Mouse (Mus musculus) hindbrain, embryonic 13.5 days (tissue): ENCODE data around the gene Gsto1. TPM values are rescaled to one million over a fixed set of nuclear protein-coding genes. Genes with fewer than 3 reads are reported as not detected.

Experiments
- ATAC-seq: fragments of 200-750 bp; cut with Nextera tagmentation; 2 replicates; pipeline ENCODE4 v1.8.0; 2017; ENCODE audit warnings: moderate TSS enrichment; ENCODE audit not compliant: low FRiP score
- H3K27ac ChIP-seq: fragments of 300-500 bp; sonication (generic); 2 replicates; pipeline ENCODE4 v1.5.1; 2015; ENCODE audit warnings: inconsistent platforms, mild to moderate bottlenecking, moderate library complexity
- H3K27me3 ChIP-seq: fragments of 300-500 bp; sonication (generic); 2 replicates; pipeline ENCODE4 v1.6.1; 2015; ENCODE audit warnings: mild to moderate bottlenecking, inconsistent platforms
- H3K36me3 ChIP-seq: fragments of 300-500 bp; sonication (generic); 2 replicates; pipeline ENCODE4 v1.6.1; 2015; ENCODE audit warnings: mild to moderate bottlenecking, inconsistent platforms
- H3K4me1 ChIP-seq: fragments of 300-500 bp; sonication (generic); replicated peaks from 2 replicates; pipeline ENCODE4 v1.6.1; 2015; ENCODE audit warnings: inconsistent platforms
- H3K4me2 ChIP-seq: fragments of 300-500 bp; sonication (generic); 2 replicates; pipeline ENCODE4 v1.6.1; 2015; ENCODE audit warnings: inconsistent platforms, mild to moderate bottlenecking, moderate library complexity
- H3K4me3 ChIP-seq: fragments of 300-500 bp; sonication (generic); 2 replicates; pipeline ENCODE4 v1.5.1; 2015; ENCODE audit warnings: mild to moderate bottlenecking, inconsistent platforms
- H3K9ac ChIP-seq: fragments of 300-500 bp; sonication (generic); 2 replicates; pipeline ENCODE4 v1.6.1; 2015; ENCODE audit warnings: mild to moderate bottlenecking, inconsistent platforms
- H3K9me3 ChIP-seq: fragments of 300-500 bp; sonication (generic); 2 replicates; pipeline ENCODE4 v1.6.1; 2016; ENCODE audit warnings: inconsistent platforms
- WGBS: fragments of 180-500 bp; shearing (Covaris S2); methylation state at CpG from one replicate; pipeline ENCODE4 v1.1.7; 2015; 5-methylcytosine and 5-hydroxymethylcytosine counted together
- polyA plus RNA-seq: library from polyadenylated mRNA; unstranded; fragments of >200 nt; fragmentation: Nextera tagmentation; extraction: Ambion mirVana; gene quantifications from 2 replicates; pipeline ENCODE4 v1.2.1, GENCODE M21; 2015

The Gsto1 gene
- polyA plus RNA-seq, 1 experiment from 2014 or later: 117 TPM

GRCm38 (mm10) chr19:47862581-47862980 lies 7.8 kb downstream of the Gsto1 start:
- no peaks in the 10 kb centered on the region for H3K9me3 ChIP-seq
- no peak overlapping the region for H3K4me3 ChIP-seq
- H3K4me2 ChIP-seq: no peak overlapping the region
- no peak overlapping the region for H3K27ac ChIP-seq
- 0 out of 2 replicates have a peak, but pooled peaks cover 5% of the 10 kb centered on the region for H3K27me3 ChIP-seq
- peaks cover 28% of the 10 kb centered on the region for H3K36me3 ChIP-seq
- H3K9ac ChIP-seq: no peak overlapping the region
- H3K4me1 ChIP-seq: peaks cover 19% of the 10 kb centered on the region
- WGBS: 96% methylated on average over 3 of the region's 3 CpGs
- no peak for ATAC-seq

- WGBS: 97% methylated on average over 9 of the region's 9 CpGs
- H3K4me1 ChIP-seq: peaks cover 10% of the 10 kb centered on the region
- no peaks in the 10 kb centered on the region for H3K9me3 ChIP-seq
- H3K27me3 ChIP-seq: peaks cover 5% of the 10 kb centered on the region; the same call in 1 of the 2 replicates
- H3K4me2 ChIP-seq: no peak overlapping the region
- no peak overlapping the region for H3K4me3 ChIP-seq
- ATAC-seq: no peak
- H3K9ac ChIP-seq: no peak overlapping the region
- H3K36me3 ChIP-seq: peaks cover 22% of the 10 kb centered on the region
- H3K27ac ChIP-seq: no peak overlapping the region
These were observed 9.3 kb downstream of the Gsto1 start for GRCm38 (mm10) chr19:47864051-47864450.

- 81% methylated on average over 7 of the region's 7 CpGs for WGBS
- H3K4me2 ChIP-seq: peak overlapping the region; percentile 69
- no peak overlapping the region for H3K27ac ChIP-seq
- H3K4me3 ChIP-seq: peak overlapping the region; percentile 68
- no peak for ATAC-seq
- peaks cover 10% of the 10 kb centered on the region for H3K4me1 ChIP-seq
- peaks cover 8% of the 10 kb centered on the region; the same call in 1 of the 2 replicates for H3K27me3 ChIP-seq
- H3K9me3 ChIP-seq: no peaks in the 10 kb centered on the region
- peak overlapping the region; percentile 85; the same call in 1 of the 2 replicates for H3K9ac ChIP-seq
- H3K36me3 ChIP-seq: peaks cover 19% of the 10 kb centered on the region
These were observed 10.0 kb downstream of the Gsto1 start for GRCm38 (mm10) chr19:47864721-47865120.

- WGBS: under 1% methylated on average over 49 of the region's 49 CpGs
- peak within 1 kb of the TSS; percentile 85 for H3K9ac ChIP-seq
- peak; percentile 100 for ATAC-seq
These were observed 10.7 kb downstream of the Gsto1 start, which contains the start of gene Gsto2 for GRCm38 (mm10) chr19:47865353-47865947. TSS of gene Gsto2 (plus strand) at chr19:47865534.

GRCm38 (mm10) chr19:47867628-47868175 lies 12.9 kb downstream of the Gsto1 start:
- no peak overlapping the region for H3K4me3 ChIP-seq
- no peak for ATAC-seq
- peaks cover 15% of the 10 kb centered on the region; the same call in 1 of the 2 replicates for H3K27me3 ChIP-seq
- H3K36me3 ChIP-seq: peaks cover 3% of the 10 kb centered on the region
- peaks cover 10% of the 10 kb centered on the region for H3K4me1 ChIP-seq
- H3K9me3 ChIP-seq: no peaks in the 10 kb centered on the region
- H3K9ac ChIP-seq: no peak overlapping the region
- no peak overlapping the region for H3K27ac ChIP-seq
- 78% methylated on average over 4 of the region's 4 CpGs for WGBS
- no peak overlapping the region for H3K4me2 ChIP-seq

More at GRCm38 (mm10) chr19:47865353-47865947, 10.7 kb downstream of the Gsto1 start, which contains the start of gene Gsto2:
- Histone ChIP-seq H3K27me3 (peaks cover 13% of the 10 kb centered on the region; the same call in 1 of the 2 replicates), H3K4me3 (peak within 1 kb of the TSS; percentile 68), H3K4me2 (peak within 1 kb of the TSS; percentile 69), H3K27ac (peak within 1 kb of the TSS; percentile 94), H3K4me1 (peaks cover 10% of the 10 kb centered on the region), H3K36me3 (peaks cover 12% of the 10 kb centered on the region), H3K9me3 (no peaks in the 10 kb centered on the region)

GRCm38 (mm10) chr19:47868951-47869350 lies 14.2 kb downstream of the Gsto1 start:
- no peak overlapping the region for H3K4me2 ChIP-seq
- peaks cover 3% of the 10 kb centered on the region; the same call in 1 of the 2 replicates for H3K36me3 ChIP-seq
- H3K9me3 ChIP-seq: no peaks in the 10 kb centered on the region
- H3K27me3 ChIP-seq: peaks cover 15% of the 10 kb centered on the region; the same call in 1 of the 2 replicates
- no peak overlapping the region for H3K27ac ChIP-seq
- H3K4me1 ChIP-seq: peaks cover 10% of the 10 kb centered on the region
- ATAC-seq: no peak
- H3K4me3 ChIP-seq: no peak overlapping the region
- 72% methylated on average over 4 of the region's 4 CpGs for WGBS
- no peak overlapping the region; the same call in 1 of the 2 replicates for H3K9ac ChIP-seq

- H3K9ac ChIP-seq: no peak overlapping the region
- H3K4me3 ChIP-seq: no peak overlapping the region
- H3K4me1 ChIP-seq: peaks cover 8% of the 10 kb centered on the region
- no peaks in the 10 kb centered on the region for H3K9me3 ChIP-seq
- H3K27ac ChIP-seq: no peak overlapping the region
- no peak overlapping the region for H3K4me2 ChIP-seq
- no peak for ATAC-seq
- peaks cover 15% of the 10 kb centered on the region; the same call in 1 of the 2 replicates for H3K27me3 ChIP-seq
- 78% methylated on average over 3 of the region's 3 CpGs for WGBS
- no peaks in the 10 kb centered on the region for H3K36me3 ChIP-seq
These were observed 14.7 kb downstream of the Gsto1 start for GRCm38 (mm10) chr19:47869516-47869915.

GRCm38 (mm10) chr19:47870102-47870666 lies 15.4 kb downstream of the Gsto1 start:
- peaks cover 15% of the 10 kb centered on the region; the same call in 1 of the 2 replicates for H3K27me3 ChIP-seq
- no peak for ATAC-seq
- no peak overlapping the region for H3K4me2 ChIP-seq
- no peak overlapping the region for H3K4me3 ChIP-seq
- no peaks in the 10 kb centered on the region for H3K36me3 ChIP-seq
- no peak overlapping the region for H3K9ac ChIP-seq
- no peak overlapping the region for H3K27ac ChIP-seq
- WGBS: 80% methylated on average over 7 of the region's 7 CpGs
- 0 out of 2 replicates have a peak, but pooled peaks cover 2% of the 10 kb centered on the region for H3K4me1 ChIP-seq
- H3K9me3 ChIP-seq: no peaks in the 10 kb centered on the region

- H3K27me3 ChIP-seq: peaks cover 15% of the 10 kb centered on the region; the same call in 1 of the 2 replicates
- H3K4me2 ChIP-seq: no peak overlapping the region
- no peak overlapping the region for H3K27ac ChIP-seq
- no peaks in the 10 kb centered on the region for H3K4me1 ChIP-seq
- no peaks in the 10 kb centered on the region for H3K9me3 ChIP-seq
- H3K36me3 ChIP-seq: no peaks in the 10 kb centered on the region
- WGBS: 25% methylated on average over 10 of the region's 10 CpGs
- no peak overlapping the region for H3K4me3 ChIP-seq
- no peak for ATAC-seq
- H3K9ac ChIP-seq: no peak overlapping the region
These were observed 16.7 kb downstream of the Gsto1 start for GRCm38 (mm10) chr19:47871515-47871914.

- 82% methylated on average over 15 of the region's 15 CpGs for WGBS
- no peak overlapping the region for H3K4me3 ChIP-seq
- no peak for ATAC-seq
These were observed 21.5 kb downstream of the Gsto1 start for GRCm38 (mm10) chr19:47876252-47876651.

GRCm38 (mm10) chr19:47881538-47881937 lies 26.8 kb downstream of the Gsto1 start:
- ATAC-seq: no peak
- WGBS: 86% methylated on average over 7 of the region's 7 CpGs
- Histone ChIP-seq H3K4me3 (no peak overlapping the region), H3K9me3 (no peaks in the 10 kb centered on the region), H3K4me1 (peaks cover 21% of the 10 kb centered on the region), H3K27me3 (no peaks in the 10 kb centered on the region), H3K4me2 (no peak overlapping the region), H3K27ac (no peak overlapping the region), H3K36me3 (no peaks in the 10 kb centered on the region), H3K9ac (no peak overlapping the region)

More at GRCm38 (mm10) chr19:47876252-47876651, 21.5 kb downstream of the Gsto1 start:
- H3K27ac ChIP-seq: no peak overlapping the region
- H3K4me1 ChIP-seq: peaks cover 5% of the 10 kb centered on the region; the same call in 1 of the 2 replicates
- H3K4me2 ChIP-seq: no peak overlapping the region
- H3K36me3 ChIP-seq: no peaks in the 10 kb centered on the region
- no peak overlapping the region for H3K9ac ChIP-seq
- 0 out of 2 replicates have a peak, but pooled peaks cover 2% of the 10 kb centered on the region for H3K27me3 ChIP-seq
- no peaks in the 10 kb centered on the region for H3K9me3 ChIP-seq

GRCm38 (mm10) chr19:47882151-47882881 lies 27.5 kb downstream of the Gsto1 start:
- no peaks in the 10 kb centered on the region for H3K9me3 ChIP-seq
- peak; percentile 72 for ATAC-seq
- H3K9ac ChIP-seq: no peak overlapping the region
- H3K4me1 ChIP-seq: peaks cover 21% of the 10 kb centered on the region
- no peak overlapping the region for H3K4me2 ChIP-seq
- H3K36me3 ChIP-seq: no peaks in the 10 kb centered on the region
- WGBS: 26% methylated on average over 11 of the region's 11 CpGs
- H3K27ac ChIP-seq: no peak overlapping the region
- H3K4me3 ChIP-seq: no peak overlapping the region
- no peaks in the 10 kb centered on the region for H3K27me3 ChIP-seq
